Mouse (Mus musculus) left cerebral cortex, adult 18-20 months (tissue): Measurements from ENCODE around the gene Dennd1c. TPM values are rescaled to one million over a fixed set of nuclear protein-coding genes. Genes with fewer than 3 reads are reported as not detected.
"Not testable (repeated sequence)": the region's sequence is repeated elsewhere in the genome, so short reads cannot be mapped to it uniquely, and the experiment has no call there.

Experiments
- DNase-seq, 2 experiments: peaks; one replicate each; pipeline ENCODE4 v3.0.0; 2021 to 2022; ENCODE audit warnings: low spot score in 2 of 2, mixed read lengths in 1 of 2
- total RNA-seq, 2 experiments: library from RNA; stranded (reverse); gene quantifications; 2 replicates each; pipeline ENCODE4 v1.2.3; 2021

The Dennd1c gene
- total RNA-seq, 2 experiments from 2014 or later, result 1.2 to 1.8 TPM

DNA sequence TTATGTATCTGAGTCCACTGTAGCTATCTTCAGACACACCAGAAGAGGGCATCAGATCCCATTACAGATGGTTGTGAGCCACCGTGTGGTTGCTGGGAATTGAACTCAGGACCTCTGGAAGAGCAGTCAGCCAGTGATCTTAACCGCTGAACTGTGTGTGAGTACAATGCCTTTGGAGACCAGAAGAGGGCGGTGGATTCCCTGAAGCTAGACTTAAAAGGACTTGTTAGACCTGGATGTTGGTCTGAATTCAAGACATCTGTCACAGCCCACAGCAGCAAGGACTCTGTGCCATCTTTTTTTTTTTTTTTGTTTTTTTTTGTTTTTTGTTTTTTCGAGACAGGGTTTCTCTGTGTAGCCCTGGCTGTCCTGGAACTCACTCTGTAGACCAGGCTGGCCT is 26.6 kb downstream of the Dennd1c start:
- DNase-seq, result not testable (repeated sequence)

DNA sequence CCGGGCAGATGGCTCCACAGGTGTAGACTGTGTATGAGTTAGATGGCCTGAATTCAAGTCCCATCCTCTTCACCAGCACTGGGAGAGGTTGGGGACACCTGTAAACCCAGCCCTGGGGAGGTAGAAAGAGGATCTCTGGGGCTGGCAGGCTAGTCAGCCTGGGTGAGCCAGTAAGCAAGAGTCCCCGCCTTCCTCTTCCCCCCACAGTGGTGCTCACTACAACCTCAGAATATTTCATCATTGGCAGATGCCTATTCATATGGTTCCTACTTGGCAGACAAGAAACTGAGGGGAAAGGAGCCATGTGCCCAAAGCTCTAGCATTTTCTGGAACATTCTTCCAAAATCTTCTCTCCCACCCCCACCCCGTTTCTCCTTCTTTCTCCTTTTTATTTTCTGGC is 29.5 kb downstream of the Dennd1c start:
- no peak for DNase-seq

DNA sequence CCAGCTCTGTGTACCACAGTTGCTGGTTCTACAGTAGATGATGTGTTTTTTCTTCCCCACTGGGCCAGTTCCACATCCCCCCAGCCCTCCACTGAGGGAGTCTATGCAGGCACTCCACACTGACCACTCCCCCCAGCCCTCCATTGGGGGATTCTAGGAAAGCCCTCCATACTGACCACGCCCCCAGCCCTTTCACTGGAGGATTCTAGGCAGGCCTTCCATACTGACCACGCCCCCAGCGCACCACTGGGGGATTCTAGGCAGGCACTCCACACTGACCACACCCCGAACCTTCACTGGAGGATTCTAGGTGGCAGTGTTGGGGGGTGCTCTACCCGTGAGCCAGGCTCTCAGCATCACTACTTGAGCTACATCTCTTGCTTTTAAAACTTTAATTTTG is 30.9 kb downstream of the Dennd1c start:
- DNase-seq, result no peak

DNA sequence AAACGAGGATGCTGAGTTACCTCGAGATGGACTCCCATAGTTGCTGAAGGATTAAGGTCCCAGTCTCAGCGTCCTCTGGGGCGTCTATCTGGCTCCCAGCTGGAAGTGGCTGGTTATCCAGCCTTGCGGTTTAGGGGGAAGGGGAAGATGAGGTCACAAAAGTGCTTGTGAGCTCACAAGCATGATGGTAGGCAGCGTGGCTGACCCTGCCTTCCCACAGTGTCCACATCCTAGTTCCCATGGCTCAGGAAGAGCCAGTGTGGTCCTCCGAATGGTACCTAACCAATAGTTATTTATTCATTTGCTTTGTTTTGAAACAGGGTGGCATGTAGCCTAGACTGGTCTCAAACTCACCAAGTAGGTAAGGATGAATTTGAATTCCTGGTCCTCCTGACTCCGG is 36.8 kb downstream of the Dennd1c start, which contains the start of gene Slc25a41:
TSS of gene Slc25a41 (minus strand) at position 101 of the 400 bp plus-strand sequence.
- DNase-seq, result no peak

DNA sequence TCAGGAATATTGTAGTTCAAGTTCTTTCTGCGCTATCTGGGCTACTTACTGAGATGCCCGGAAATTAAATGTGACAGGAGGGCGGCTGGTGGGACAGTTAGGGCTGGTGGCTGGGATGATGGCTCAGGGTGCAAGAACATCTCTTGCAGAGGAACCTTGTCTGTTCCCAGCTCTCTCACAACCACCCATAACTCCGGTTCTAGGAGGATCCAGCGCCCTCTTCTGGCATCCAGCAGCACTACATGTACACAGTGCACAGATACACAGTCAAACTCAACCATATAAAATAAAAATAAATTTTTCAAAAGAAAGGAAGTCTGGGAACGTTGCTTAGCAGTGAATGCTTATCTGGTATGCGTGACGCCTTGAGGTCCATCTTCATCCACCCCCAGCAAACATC is 39.3 kb downstream of the Dennd1c start:
- no peak for DNase-seq

DNA sequence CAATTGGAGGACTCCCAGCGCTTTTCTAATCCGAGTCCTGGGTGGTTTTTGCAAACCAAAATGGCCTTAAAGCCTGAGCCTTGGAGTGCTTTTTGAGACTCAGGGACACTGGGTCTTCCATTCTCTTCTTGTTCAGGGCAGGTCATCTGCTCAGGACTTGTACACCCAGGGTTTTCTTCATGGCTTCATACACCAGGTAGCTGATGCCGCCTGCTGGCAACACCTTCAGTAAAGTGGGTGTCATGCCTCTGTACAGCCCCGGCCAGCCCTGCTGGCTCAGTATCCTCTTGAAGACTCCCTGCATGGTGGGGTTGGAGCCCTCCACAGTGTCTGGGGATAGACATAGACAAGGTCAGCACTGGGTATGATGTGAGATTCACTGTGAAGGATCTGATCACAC is 45.5 kb downstream of the Dennd1c start:
- DNase-seq, result no peak

DNA sequence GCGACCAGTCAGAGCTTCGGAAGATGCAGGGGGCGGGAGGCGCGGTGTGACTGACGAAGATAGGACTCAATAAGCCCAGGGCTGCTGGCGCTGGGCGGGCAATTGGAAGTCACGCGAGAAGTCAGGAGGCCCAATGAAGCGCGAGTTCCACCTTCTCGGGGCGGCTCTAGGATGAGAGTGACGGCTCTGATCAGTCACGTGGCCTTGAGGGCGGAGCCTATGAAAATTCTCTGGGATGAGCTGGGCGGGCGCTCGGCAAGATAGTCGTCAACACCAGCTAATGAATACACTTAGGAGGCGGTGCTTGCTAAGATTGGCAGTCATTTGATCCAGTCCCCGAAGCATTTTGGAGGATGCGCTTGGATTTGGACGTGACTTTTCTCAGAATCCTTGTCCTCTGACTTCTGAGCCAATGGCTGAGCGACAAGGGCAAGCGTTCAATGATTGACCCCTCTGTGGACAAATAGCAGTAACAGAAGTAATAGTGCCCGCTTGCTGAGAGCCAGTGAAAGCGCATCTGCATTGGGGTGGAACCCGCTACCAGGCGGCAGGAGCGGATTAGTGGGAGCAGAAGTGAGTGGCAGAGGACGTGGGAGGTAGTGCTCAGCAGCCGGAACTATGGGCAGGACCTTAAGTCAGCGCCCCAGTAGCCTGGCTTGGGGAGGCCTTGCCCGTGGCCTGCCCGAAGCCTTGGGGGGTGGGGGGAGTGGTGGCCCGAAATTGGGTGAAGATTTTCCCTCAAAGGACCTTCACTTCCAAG is 46.5 kb downstream of the Dennd1c start:
- peak; percentile 98 to 100 for DNase-seq

DNA sequence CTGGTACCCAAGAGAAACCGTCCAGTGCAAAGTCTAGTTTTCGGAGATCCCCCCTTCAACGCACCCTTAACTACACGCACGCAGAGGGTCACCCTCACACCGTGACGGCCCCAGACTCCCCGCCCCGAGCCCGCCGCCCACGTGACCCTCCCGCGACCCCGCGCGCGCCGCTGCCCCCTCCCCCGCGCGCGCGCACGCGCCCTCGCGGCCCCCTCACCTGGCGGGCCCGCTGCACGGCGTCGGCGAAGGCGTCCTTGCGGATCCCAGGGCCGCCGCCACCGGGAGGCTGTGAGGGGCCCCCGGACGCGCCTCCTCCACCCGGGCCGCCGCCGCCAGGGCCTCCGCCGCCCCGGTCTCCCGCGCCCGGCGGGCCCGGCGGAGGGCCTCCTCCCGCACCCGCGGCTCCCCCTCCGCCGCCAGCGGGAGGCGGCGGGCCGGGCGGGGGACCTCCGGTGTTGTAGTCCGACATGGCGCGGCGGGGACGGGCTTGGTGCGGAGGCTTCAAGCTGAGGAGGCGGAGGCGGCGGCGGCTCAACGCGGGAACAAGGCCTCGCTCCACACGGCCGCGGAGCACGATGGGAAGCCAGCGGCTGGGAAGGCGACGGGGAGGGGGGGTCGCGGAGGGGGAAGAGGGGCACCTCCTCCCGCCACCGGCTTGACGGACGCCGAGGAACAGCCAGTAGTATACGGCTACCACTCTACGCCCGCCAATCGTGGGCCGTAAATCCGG is 47.2 kb downstream of the Dennd1c start, which contains the start of gene Khsrp:
TSS of gene Khsrp (minus strand) at position 592 of the 730 bp plus-strand sequence.
- DNase-seq, result peak; percentile 18 to 42

DNA sequence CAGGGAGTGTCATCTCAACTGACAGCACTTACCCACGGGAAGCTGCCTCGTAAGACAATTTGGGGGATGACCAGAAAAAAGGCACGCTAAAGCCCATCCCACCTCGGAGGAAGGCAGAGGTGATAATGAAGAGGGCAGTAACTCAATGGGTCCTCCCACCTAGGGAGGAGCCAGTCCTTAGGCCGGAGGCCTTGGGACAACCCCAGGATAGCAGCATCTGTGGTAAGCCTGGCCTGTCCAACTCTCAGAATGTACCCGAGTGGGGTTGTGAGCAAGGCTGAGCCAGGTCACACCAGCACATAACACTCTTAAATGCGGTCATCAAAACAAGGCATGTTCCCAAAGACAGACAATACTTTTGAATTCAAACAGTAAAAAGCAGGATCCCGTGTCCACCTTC is 48.6 kb downstream of the Dennd1c start:
- DNase-seq, result no peak

DNA sequence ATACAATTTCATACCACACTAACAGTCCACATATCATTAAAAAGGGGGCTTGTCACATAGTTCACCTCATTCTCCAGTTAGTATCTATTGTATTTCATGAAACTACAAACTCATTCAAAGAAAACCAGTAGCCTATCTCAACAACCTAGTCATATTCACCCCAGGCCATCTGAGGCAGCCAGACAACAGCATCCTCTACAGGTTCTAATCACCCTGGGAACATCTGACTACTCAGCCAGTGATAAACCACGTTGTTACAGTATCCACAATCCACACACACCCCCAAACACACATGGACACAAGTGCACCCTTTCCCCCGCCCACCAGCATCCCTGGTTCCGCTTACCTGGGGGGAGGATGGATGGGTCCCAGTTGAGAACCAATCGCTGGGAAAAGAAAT is 50.8 kb downstream of the Dennd1c start:
- no peak for DNase-seq

DNA sequence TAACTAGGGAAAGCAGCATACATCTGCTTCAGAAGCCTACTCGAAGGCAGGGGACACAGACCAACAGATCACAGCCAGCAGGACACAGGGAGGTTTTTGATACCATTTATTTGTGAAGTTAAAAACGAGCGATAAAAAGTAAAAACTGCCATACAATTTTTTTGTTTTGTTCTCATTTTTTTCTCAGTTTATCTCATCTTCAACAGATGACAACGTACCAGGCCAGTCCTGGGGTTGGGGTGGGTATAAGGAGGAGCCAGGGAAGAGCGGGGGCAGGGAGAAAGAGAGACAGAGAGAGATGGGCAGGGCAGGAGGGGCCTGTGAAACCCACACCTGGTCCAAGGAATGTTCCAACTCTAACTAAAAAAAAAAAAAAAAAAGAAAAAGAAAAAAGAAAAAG is 57.4 kb downstream of the Dennd1c start:
- DNase-seq, result no peak

DNA sequence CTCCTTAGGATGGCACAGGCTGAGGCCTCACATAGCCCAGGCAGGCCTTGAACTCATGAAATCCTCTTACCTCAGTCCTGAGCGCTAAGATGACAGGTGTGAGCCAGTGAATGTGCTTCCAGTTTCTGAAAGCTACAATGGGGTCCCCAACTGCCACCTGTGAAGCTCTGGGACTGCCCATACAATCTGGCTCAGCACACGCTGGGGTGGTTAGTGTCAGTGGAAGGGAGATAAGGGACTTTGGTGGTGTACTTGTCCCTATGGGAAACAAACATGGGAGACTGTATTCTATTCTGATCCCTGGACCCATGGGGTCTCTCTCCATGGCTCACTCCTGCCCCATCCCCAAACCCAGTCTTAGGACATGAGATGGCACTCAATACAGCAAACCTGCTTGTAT is 58.6 kb downstream of the Dennd1c start:
- no peak for DNase-seq

Other genes starting within 250 kb of the Dennd1c start
- 1 to 10 TPM; 2.6 to 2.7 TPM for gene Rfx2, start 247.5 kb downstream of the Dennd1c start, total RNA-seq
- gene Acsbg2, start 204.1 kb downstream of the Dennd1c start, total RNA-seq, result not detected
- under 1 TPM; 0.14 to 0.40 TPM for gene 1700061G19Rik, start 203.0 kb downstream of the Dennd1c start, total RNA-seq
- 10 to 100 TPM; 86.7 to 95.8 TPM for gene Mllt1, start 143.1 kb downstream of the Dennd1c start, total RNA-seq
- not detected for gene Acer1, start 96.4 kb downstream of the Dennd1c start, total RNA-seq
- gene Clpp, start 88.2 kb downstream of the Dennd1c start, total RNA-seq, result 10 to 100 TPM; 63.8 to 67.7 TPM
- 10 to 100 TPM; 26.1 to 28.1 TPM for gene Alkbh7, start 81.2 kb downstream of the Dennd1c start, total RNA-seq
- under 1 TPM in 1 of 2 experiments, not detected in 1; 0.82 TPM for gene Pspn, start 78.5 kb downstream of the Dennd1c start, total RNA-seq
- gene Gtf2f1, start 67.2 kb downstream of the Dennd1c start, total RNA-seq, result 10 to 100 TPM; 60.7 to 64.5 TPM
- gene Gm17949, start 67.0 kb downstream of the Dennd1c start, total RNA-seq, result under 1 TPM in 1 of 2 experiments, not detected in 1; 0.49 TPM
- 100 to 1,000 TPM; 106 to 108 TPM for gene Khsrp, start 47.0 kb downstream of the Dennd1c start, total RNA-seq
- under 1 TPM in 1 of 2 experiments, not detected in 1; 0.40 TPM for gene Slc25a41, start 36.9 kb downstream of the Dennd1c start, total RNA-seq
- 1 to 10 TPM in 1 of 2 experiments, under 1 TPM in 1; 0.68 to 1.6 TPM for gene Crb3, start 19.4 kb downstream of the Dennd1c start, total RNA-seq
- 100 to 1,000 TPM; 314 to 325 TPM for gene Slc25a23, start 18.7 kb downstream of the Dennd1c start, total RNA-seq
- 100 to 1,000 TPM; 543 to 577 TPM for gene Tubb4a, start 9.3 kb upstream of the Dennd1c start, total RNA-seq
- gene Tnfsf9, start 26.8 kb upstream of the Dennd1c start, total RNA-seq, result under 1 TPM; 0.37 to 0.52 TPM
- gene Cd70, start 71.3 kb upstream of the Dennd1c start, total RNA-seq, result not detected
- gene Tnfsf14, start 115.7 kb upstream of the Dennd1c start, total RNA-seq, result not detected
- under 1 TPM in 1 of 2 experiments, not detected in 1; 0.84 TPM for gene C3, start 149.6 kb upstream of the Dennd1c start, total RNA-seq
- 10 to 100 TPM; 24.1 to 26.7 TPM for gene Gpr108, start 169.9 kb upstream of the Dennd1c start, total RNA-seq
- 10 to 100 TPM in 1 of 2 experiments, 1 to 10 TPM in 1; 9.5 to 10.2 TPM for gene Trip10, start 170.9 kb upstream of the Dennd1c start, total RNA-seq
- gene Vav1, start 200.6 kb upstream of the Dennd1c start, total RNA-seq, result 1 to 10 TPM; 2.9 to 3.1 TPM